Mouse (Mus musculus) limb, embryonic 10.5 days (tissue): ENCODE measurements at regions not wholly inside any gene's neighbourhood (a gene's known extent, or its start where the extent isn't known, plus 50 kb on each side); places are given as distances from the start of the nearest gene placed in this dataset.

ENCODE experiments used
- DNase-seq: peaks from one replicate; pipeline ENCODE4 v3.0.0-alpha.2; 2017; ENCODE audit warnings: low spot score
- H3K27ac ChIP-seq: fragments of 300-500 bp; sonication (generic); 2 replicates; pipeline ENCODE4 v1.5.1; 2016; ENCODE audit warnings: mild to moderate bottlenecking
- H3K27me3 ChIP-seq: fragments of 300-500 bp; sonication (generic); 2 replicates; pipeline ENCODE4 v1.6.1; 2016; ENCODE audit warnings: low read depth, mild to moderate bottlenecking; ENCODE audit not compliant: poor library complexity, severe bottlenecking
- H3K36me3 ChIP-seq: fragments of 300-500 bp; sonication (generic); 2 replicates; pipeline ENCODE4 v1.6.1; 2016; ENCODE audit warnings: mild to moderate bottlenecking, moderate library complexity
- H3K4me1 ChIP-seq: fragments of 300-500 bp; sonication (generic); 2 replicates; pipeline ENCODE4 v1.6.1; 2016
- H3K4me3 ChIP-seq: fragments of 300-500 bp; sonication (generic); 2 replicates; pipeline ENCODE4 v1.5.1; 2016; ENCODE audit warnings: mild to moderate bottlenecking, moderate library complexity
- H3K9me3 ChIP-seq: fragments of 300-500 bp; sonication (generic); replicated peaks from 2 replicates; pipeline ENCODE4 v1.6.1; 2016; ENCODE audit warnings: mild to moderate bottlenecking
- WGBS: fragments of 180-500 bp; shearing (Covaris S2); methylation state at CpG from one replicate; pipeline ENCODE4 v1.1.7; 2016; 5-methylcytosine and 5-hydroxymethylcytosine counted together

- H3K27me3 ChIP-seq = peaks cover 21% of the 10 kb centered on the region; the same call in 1 of the 2 replicates
- no peaks in the 10 kb centered on the region for H3K9me3 ChIP-seq
- no peak overlapping the region for H3K27ac ChIP-seq
- H3K36me3 ChIP-seq = no peaks in the 10 kb centered on the region
- no peak for DNase-seq
- 55% methylated on average over 4 of the region's 4 CpGs for whole genome bisulfite sequencing
- peaks cover 43% of the 10 kb centered on the region for H3K4me1 ChIP-seq
- no peak overlapping the region for H3K4me3 ChIP-seq
Observed at GRCm38 (mm10) chr15:7725505-7725904, 85.1 kb upstream of the Gdnf start.

GRCm38 (mm10) chr15:7747586-7747985 lies 63.1 kb upstream of the Gdnf start:
- H3K4me1 ChIP-seq = no peaks in the 10 kb centered on the region
- no peak overlapping the region for H3K27ac ChIP-seq
- WGBS = 87% methylated on average over 4 of the region's 4 CpGs

GRCm38 (mm10) chr15:7750441-7750840 lies 60.2 kb upstream of the Gdnf start:
- Histone ChIP-seq H3K27me3 (no peaks in the 10 kb centered on the region), H3K27ac (no peak overlapping the region), H3K4me1 (no peaks in the 10 kb centered on the region), H3K36me3 (no peaks in the 10 kb centered on the region), H3K9me3 (no peaks in the 10 kb centered on the region), H3K4me3 (no peak overlapping the region)
- WGBS = 89% methylated on average over 5 of the region's 5 CpGs
- DNase-seq = no peak

More at GRCm38 (mm10) chr15:7747586-7747985, 63.1 kb upstream of the Gdnf start:
- no peak overlapping the region for H3K4me3 ChIP-seq
- no peaks in the 10 kb centered on the region for H3K27me3 ChIP-seq
- no peaks in the 10 kb centered on the region for H3K9me3 ChIP-seq
- no peak for DNase-seq
- no peaks in the 10 kb centered on the region for H3K36me3 ChIP-seq
